Mouse (Mus musculus): ENCODE results near the gene Tubgcp4. TPM values are rescaled to one million over a fixed set of nuclear protein-coding genes. Genes with fewer than 3 reads are reported as not detected.

Tubgcp4 gene
- total RNA-seq (2023), result 10 to 100 TPM; 53.2 to 54.1 TPM

GRCm38 (mm10) chr2:121170481-121170971 lies at the start of gene Tubgcp4:
TSS of gene Tubgcp4 (plus strand) at chr2:121170654.

DNA sequence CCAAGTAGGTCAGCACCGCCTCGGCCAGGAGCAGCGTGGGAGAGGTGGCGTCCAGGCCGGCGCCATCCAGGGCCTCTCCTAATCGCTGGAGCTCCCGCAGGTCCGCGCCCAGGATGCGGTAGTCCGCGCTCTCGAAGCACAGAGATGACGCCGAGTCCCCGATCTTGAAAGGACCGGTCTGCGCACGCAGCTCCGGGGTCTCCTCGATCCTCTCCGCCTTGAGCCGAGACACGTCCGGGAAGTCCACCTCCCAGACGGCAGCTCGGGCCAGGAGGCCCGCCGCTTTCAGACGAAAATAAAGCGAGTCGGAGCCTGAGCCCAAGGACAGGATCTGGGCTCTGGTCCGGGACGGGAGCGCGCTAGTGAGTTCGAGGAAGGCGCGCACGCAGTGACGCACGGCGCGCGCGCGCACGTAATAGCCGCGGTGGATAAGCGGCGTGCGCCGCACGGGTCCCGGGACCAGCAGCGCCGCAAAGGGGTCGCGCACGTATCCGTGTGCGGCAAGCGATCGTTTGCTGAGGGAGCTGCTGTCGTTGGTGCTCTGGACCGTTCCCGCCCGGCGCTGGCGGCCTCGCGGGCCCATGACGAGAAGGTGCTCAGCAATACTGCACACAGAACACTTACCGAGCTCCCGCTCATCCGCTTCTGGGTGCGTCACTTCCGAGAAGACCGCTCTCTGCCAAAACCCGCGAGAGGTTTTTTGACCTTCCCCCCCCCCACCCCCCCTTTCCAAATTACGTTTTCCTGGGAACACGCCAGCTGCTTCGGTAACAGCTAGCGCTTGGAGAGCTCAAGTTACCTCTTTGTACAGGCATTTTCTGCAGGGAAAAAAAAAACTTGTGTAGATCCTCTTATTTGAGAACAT lies 30.2 kb upstream of the Tubgcp4 start, which contains the start of the genes Adal and Lcmt2:
Gene Adal (plus strand): TSS at position 411 of the 865 bp plus-strand sequence.
Gene Lcmt2 (minus strand): TSS at position 636 of the 865 bp plus-strand sequence.

DNA sequence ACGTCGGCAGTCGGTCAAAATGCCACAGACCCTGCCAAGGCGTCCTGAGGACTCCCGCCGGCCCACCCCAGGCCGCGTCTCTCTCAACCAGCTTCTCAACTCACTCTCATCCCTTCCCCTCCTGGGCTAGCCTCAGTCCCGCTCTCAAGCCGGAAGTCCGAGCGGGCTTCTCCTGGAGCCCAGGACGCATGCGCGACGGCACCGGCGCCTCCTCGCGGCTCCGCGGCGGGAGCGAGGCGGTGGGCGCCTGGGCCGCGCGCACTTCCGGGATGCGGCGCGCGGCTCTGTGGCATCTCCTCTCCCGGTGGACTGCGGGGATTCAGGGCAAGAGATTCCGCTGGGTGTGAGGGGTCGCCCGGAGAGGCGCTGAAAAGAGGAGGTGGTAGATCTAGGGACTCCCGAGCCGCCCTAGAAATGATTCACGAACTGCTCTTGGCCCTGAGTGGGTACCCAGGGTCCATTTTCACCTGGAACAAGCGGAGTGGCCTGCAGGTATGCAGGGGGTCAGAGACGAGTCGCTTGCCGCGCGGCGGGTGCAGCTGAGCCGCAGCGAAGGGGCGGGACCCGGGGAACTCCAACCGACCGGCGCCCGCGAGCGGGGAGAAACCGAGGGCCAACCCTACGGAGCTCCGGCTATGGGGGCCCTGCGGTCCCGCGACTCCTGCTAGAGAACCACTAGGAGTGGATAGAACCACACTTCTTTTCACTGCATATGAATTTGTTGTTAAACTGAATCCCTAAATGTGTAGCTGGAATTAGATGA lies 707 bp downstream of the Tubgcp4 start, which contains the start of gene Zscan29:
Gene Zscan29 (minus strand): TSS at position 146 of the 763 bp plus-strand sequence.

Other genes starting within 250 kb of the Tubgcp4 start
- 10 to 100 TPM; 24.0 to 30.2 TPM for gene Ubr1, start 199.9 kb upstream of the Tubgcp4 start, total RNA-seq (2023)
- 10 to 100 TPM in 1 of 2 experiments, 1 to 10 TPM in 1; 8.4 to 10.2 TPM for gene Tmem62, start 193.6 kb upstream of the Tubgcp4 start, total RNA-seq (2023)
- gene Ccndbp1, start 162.3 kb upstream of the Tubgcp4 start, total RNA-seq (2023), result 10 to 100 TPM; 53.2 to 57.8 TPM
- gene Epb42, start 133.6 kb upstream of the Tubgcp4 start, total RNA-seq (2023), result 1 to 10 TPM in 1 of 2 experiments, not detected in 1; 1.2 TPM
- gene Tgm5, start 84.8 kb upstream of the Tubgcp4 start, total RNA-seq (2023), result not detected
- gene Tgm7, start 60.9 kb upstream of the Tubgcp4 start, total RNA-seq (2023), result not detected
- 1 to 10 TPM; 6.4 to 8.8 TPM for gene Adal, start 30.2 kb upstream of the Tubgcp4 start, total RNA-seq (2023)
- 1 to 10 TPM; 5.0 to 5.8 TPM for gene Lcmt2, start 30.0 kb upstream of the Tubgcp4 start, total RNA-seq (2023)
- gene Zscan29, start 471 bp downstream of the Tubgcp4 start, total RNA-seq (2023), result 10 to 100 TPM; 21.2 to 25.5 TPM
- 10 to 100 TPM; 28.9 to 29.0 TPM for gene Trp53bp1, start 100.8 kb downstream of the Tubgcp4 start, total RNA-seq (2023)
- gene Map1a, start 118.9 kb downstream of the Tubgcp4 start, total RNA-seq (2023), result 1 to 10 TPM in 1 of 2 experiments, under 1 TPM in 1; 0.18 to 1.5 TPM
- 10 to 100 TPM; 13.9 to 14.4 TPM for gene Ppip5k1, start 184.7 kb downstream of the Tubgcp4 start, total RNA-seq (2023)
- not detected for gene Ckmt1, start 187.1 kb downstream of the Tubgcp4 start, total RNA-seq (2023)
- gene Strc, start 216.5 kb downstream of the Tubgcp4 start, total RNA-seq (2023), result not detected
- 100 to 1,000 TPM; 262 to 273 TPM for gene Pdia3, start 243.1 kb downstream of the Tubgcp4 start, total RNA-seq (2023)
- 1 to 10 TPM; 1.8 to 2.4 TPM for gene Catsper2, start 243.1 kb downstream of the Tubgcp4 start, total RNA-seq (2023)

All from monocyte, adult 59 days (primary cell).